Mouse (Mus musculus): ENCODE results near the gene Larp4b.

DNA sequence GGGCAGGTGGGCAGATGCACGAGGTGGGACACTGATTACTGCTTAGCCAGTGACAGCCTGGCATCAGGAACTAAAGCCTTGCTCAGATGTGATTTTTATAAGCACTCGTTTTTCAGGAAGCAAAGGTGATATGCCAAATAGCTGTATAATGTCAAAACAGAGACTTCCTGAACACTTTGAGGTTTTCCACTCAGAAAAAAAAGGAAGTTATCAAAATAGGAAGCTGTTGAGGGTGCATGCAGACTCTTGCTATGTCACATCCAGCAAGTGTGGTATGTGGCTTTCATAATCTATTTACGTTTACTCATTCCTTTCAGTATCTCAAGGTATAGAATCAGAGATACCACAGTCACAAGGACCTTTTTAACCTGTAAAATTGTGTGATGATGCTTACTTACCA lies 79.7 kb downstream of the Larp4b start:
- no peak for TF ChIP-seq CTCF (IDR thresholded peaks at IDR 0.05; ENCODE audit: borderline replicate concordance, control insufficient read depth, extremely low read depth, insufficient read depth, low read length, poor library complexity)
- TF ChIP-seq POLR2A (IDR thresholded peaks at IDR 0.05; ENCODE audit: control insufficient read depth, extremely low read depth, insufficient read depth, low read length, poor library complexity): no peak

Data from thymus, adult 2 months (tissue).